In genomic region chr8:12077896-12078295, GRCm38 (mm10) we compare ENCODE assay signal across 16 mouse cellular contexts.
DNase-seq lines count a peak whose midpoint lies in the region; ATAC-seq and TF ChIP-seq lines count a peak whose summit lies in the region.
"Had no signal": no experiment of that assay in that cellular context is flagged by ENCODE, and none has a peak within 500 bp of the region (broad histone marks: within the 10 kb centered on the region; RNA-seq: fewer than 3 reads in every experiment).

No protein-coding gene starts in this region.

- no peak for ATAC-seq in midbrain, embryonic 15.5 days (replicated peaks)

- DNase-seq in adrenal gland, adult 2 months = peak; percentile 70
- no peak for DNase-seq in adrenal gland, postnatal 25 days
- DNase-seq in adrenal gland, postnatal 10 days = peak; percentile 32
- peak; percentile 35 for DNase-seq in adrenal gland, postnatal 14 days
- DNase-seq in kidney, adult 2 months = no peak
- DNase-seq: cerebellum, adult 11-12 months; cerebellum, adult 2 months; cerebellum, adult 9-10 months; cerebellum, postnatal 10 days; cerebellum, postnatal 25 days; forebrain, postnatal 0 days had no signal

- no peak overlapping the region for H3K4me2 ChIP-seq in midbrain, embryonic 15.5 days
- H3K4me2 ChIP-seq: embryonic facial prominence, embryonic 12.5 days; forebrain, embryonic 13.5 days; forebrain, embryonic 15.5 days had no signal

- no peak for TF ChIP-seq CTCF in kidney, adult 2 months (conservative IDR thresholded peaks at IDR 0.05; ENCODE audit: insufficient read depth, insufficient read length, low read depth, low read length)

- H3K4me3 ChIP-seq in kidney, adult 2 months (ENCODE audit: insufficient read depth, low read depth, low read length) = no peak overlapping the region
- H3K4me3 ChIP-seq in midbrain, embryonic 15.5 days = no peak overlapping the region
- H3K4me3 ChIP-seq: embryonic facial prominence, embryonic 10.5 days; embryonic facial prominence, embryonic 12.5 days; forebrain, embryonic 13.5 days; forebrain, embryonic 15.5 days had no signal

- H3K36me3 ChIP-seq in kidney, adult 2 months (ENCODE audit: control insufficient read depth, insufficient read depth, low read length) = no peaks in the 10 kb centered on the region
- H3K36me3 ChIP-seq in midbrain, embryonic 15.5 days (replicated peaks) = no peaks in the 10 kb centered on the region
- H3K36me3 ChIP-seq: embryonic facial prominence, embryonic 10.5 days; embryonic facial prominence, embryonic 12.5 days; forebrain, embryonic 15.5 days had no signal

- 78% methylated on average over 2 of the region's 2 CpGs for WGBS in kidney, adult 2 months
- WGBS in midbrain, embryonic 15.5 days = 82% methylated on average over 2 of the region's 2 CpGs

- H3K9me3 ChIP-seq in midbrain, embryonic 15.5 days = no peaks in the 10 kb centered on the region
- H3K9me3 ChIP-seq: embryonic facial prominence, embryonic 10.5 days; embryonic facial prominence, embryonic 12.5 days; forebrain, embryonic 13.5 days; forebrain, embryonic 15.5 days had no signal

- H3K9ac ChIP-seq in midbrain, embryonic 15.5 days = no peak overlapping the region
- H3K9ac ChIP-seq: embryonic facial prominence, embryonic 12.5 days; forebrain, embryonic 13.5 days; forebrain, embryonic 15.5 days; forebrain, postnatal 0 days had no signal

- no peaks in the 10 kb centered on the region for H3K4me1 ChIP-seq in kidney, adult 2 months (ENCODE audit: control insufficient read depth, insufficient read depth, low read length)
- 0 out of 2 replicates have a peak, but pooled peaks cover 3% of the 10 kb centered on the region for H3K4me1 ChIP-seq in midbrain, embryonic 15.5 days
- H3K4me1 ChIP-seq: embryonic facial prominence, embryonic 10.5 days; embryonic facial prominence, embryonic 12.5 days had no signal

- no peak overlapping the region for H3K27ac ChIP-seq in kidney, adult 2 months (ENCODE audit: insufficient read depth, low read depth, low read length)
- no peak overlapping the region for H3K27ac ChIP-seq in midbrain, embryonic 15.5 days
- H3K27ac ChIP-seq: embryonic facial prominence, embryonic 10.5 days; embryonic facial prominence, embryonic 12.5 days; forebrain, embryonic 13.5 days; forebrain, embryonic 15.5 days had no signal

- no peaks in the 10 kb centered on the region for H3K27me3 ChIP-seq in kidney, adult 2 months (replicated peaks; ENCODE audit: control insufficient read depth, insufficient read depth, low read length)
- no peaks in the 10 kb centered on the region for H3K27me3 ChIP-seq in midbrain, embryonic 15.5 days (replicated peaks)
- H3K27me3 ChIP-seq: forebrain, embryonic 15.5 days had no signal

- no peak for TF ChIP-seq POLR2A in kidney, adult 2 months (IDR thresholded peaks at IDR 0.05; ENCODE audit: low read depth, low read length)

Comparison
In these comparisons a context has a peak if more than half of its experiments do, and no peak if none do; other contexts are left out.
1. DNase-seq: peak in adrenal gland, adult 2 months (single experiment), adrenal gland, postnatal 10 days (single experiment) and adrenal gland, postnatal 14 days (single experiment); none in adrenal gland, postnatal 25 days (single experiment) and kidney, adult 2 months (single experiment).